Mouse (Mus musculus): ENCODE data around the gene Khdc1c. TPM values are rescaled to one million over a fixed set of nuclear protein-coding genes. Genes with fewer than 3 reads are reported as not detected.
A peak's percentile ranks its signal among the peaks of the same experiment; 100 is the strongest.
"Not testable (repeated sequence)": the region's sequence is repeated elsewhere in the genome, so short reads cannot be mapped to it uniquely, and the experiment has no call there.

The Khdc1c gene
- polyA plus RNA-seq, 1 experiment from 2014 or later = not detected

DNA sequence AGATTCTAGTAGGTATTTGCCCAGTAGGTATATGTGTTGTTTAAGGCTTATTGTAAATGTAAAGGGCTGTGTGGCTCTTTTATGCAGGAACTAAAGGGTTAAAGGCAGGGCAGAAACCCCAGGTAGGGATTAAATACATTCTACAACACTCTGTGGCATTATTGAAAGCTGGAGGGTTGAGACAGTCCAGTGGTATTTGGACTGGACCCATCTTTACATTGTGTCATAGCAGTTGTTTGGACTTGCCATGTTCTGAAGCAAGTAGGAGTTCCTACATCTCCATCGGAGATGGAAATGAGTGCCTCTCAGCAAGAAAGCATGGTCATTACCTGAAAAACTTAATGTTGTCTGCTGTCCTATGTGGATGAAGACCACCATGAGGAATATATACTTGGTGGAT is 27.4 kb upstream of the Khdc1c start:
- no peak overlapping the region for H3K9ac ChIP-seq (ENCODE audit: low read length)
- H3K27ac ChIP-seq (ENCODE audit: low read depth) = no peak overlapping the region
- H3K9me3 ChIP-seq (ENCODE audit: control insufficient read depth, low read length) = no peaks in the 10 kb centered on the region
- no peak overlapping the region for H3K4me3 ChIP-seq (ENCODE audit: low read depth, low read length)
- H3K4me2 ChIP-seq (ENCODE audit: low read length) = no peak overlapping the region
- no peak for DNase-seq (ENCODE audit: low spot score)
- no peaks in the 10 kb centered on the region for H3K4me1 ChIP-seq (replicated peaks; ENCODE audit: control insufficient read depth, insufficient read depth, low read length)
- H3K27me3 ChIP-seq (replicated peaks; ENCODE audit: control insufficient read depth, insufficient read depth, low read length) = no peaks in the 10 kb centered on the region
- ATAC-seq (replicated peaks; ENCODE audit: low FRiP score, low TSS enrichment, low read depth) = no peak
- H3K36me3 ChIP-seq (ENCODE audit: control insufficient read depth, insufficient read depth, low read length) = no peaks in the 10 kb centered on the region
- WGBS = 96% methylated on average over 1 of the region's 1 CpGs

GRCm38 (mm10) chr1:21344253-21344652 is 23.9 kb upstream of the Khdc1c start:
- Histone ChIP-seq H3K36me3 (ENCODE audit: control insufficient read depth, insufficient read depth, low read length) (no peaks in the 10 kb centered on the region), H3K4me2 (ENCODE audit: low read length) (no peak overlapping the region), H3K27me3 (replicated peaks; ENCODE audit: control insufficient read depth, insufficient read depth, low read length) (no peaks in the 10 kb centered on the region), H3K27ac (ENCODE audit: low read depth) (no peak overlapping the region), H3K9me3 (ENCODE audit: control insufficient read depth, low read length) (no peaks in the 10 kb centered on the region), H3K4me3 (ENCODE audit: low read depth, low read length) (no peak overlapping the region), H3K9ac (ENCODE audit: low read length) (no peak overlapping the region), H3K4me1 (replicated peaks; ENCODE audit: control insufficient read depth, insufficient read depth, low read length) (no peaks in the 10 kb centered on the region)
- DNase-seq (ENCODE audit: low spot score) (peak; percentile 54), ATAC-seq (replicated peaks; ENCODE audit: low FRiP score, low TSS enrichment, low read depth) (no peak)
- WGBS = 68% methylated on average over 4 of the region's 4 CpGs

DNA sequence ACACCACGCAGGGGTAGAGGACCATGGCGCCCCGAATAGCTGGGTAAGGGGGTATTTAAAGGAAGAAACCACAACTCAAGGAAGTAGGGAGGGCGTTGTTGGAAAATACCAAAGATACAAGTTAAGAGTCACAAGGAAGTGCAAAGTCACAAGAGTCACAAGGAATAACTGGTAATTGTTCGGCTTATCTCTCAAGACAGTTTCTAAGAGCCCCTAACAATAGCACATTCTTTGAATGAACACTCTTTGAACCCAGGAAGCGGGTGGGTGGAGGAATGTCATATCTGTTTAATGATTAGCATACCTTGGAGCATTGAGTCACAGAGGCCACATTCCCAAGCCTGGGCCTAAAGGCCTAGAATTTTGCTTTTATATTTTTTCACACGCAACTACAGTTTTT is 23.4 kb upstream of the Khdc1c start:
- H3K27ac ChIP-seq (ENCODE audit: low read depth); H3K9ac ChIP-seq (ENCODE audit: low read length); ATAC-seq (replicated peaks; ENCODE audit: low FRiP score, low TSS enrichment, low read depth); H3K4me3 ChIP-seq (ENCODE audit: low read depth, low read length); H3K36me3 ChIP-seq (ENCODE audit: control insufficient read depth, insufficient read depth, low read length); H3K4me2 ChIP-seq (ENCODE audit: low read length); H3K9me3 ChIP-seq (ENCODE audit: control insufficient read depth, low read length); H3K4me1 ChIP-seq (replicated peaks; ENCODE audit: control insufficient read depth, insufficient read depth, low read length); H3K27me3 ChIP-seq (replicated peaks; ENCODE audit: control insufficient read depth, insufficient read depth, low read length); DNase-seq (ENCODE audit: low spot score): not testable (repeated sequence)
- WGBS = 85% methylated on average over 7 of the region's 7 CpGs

DNA sequence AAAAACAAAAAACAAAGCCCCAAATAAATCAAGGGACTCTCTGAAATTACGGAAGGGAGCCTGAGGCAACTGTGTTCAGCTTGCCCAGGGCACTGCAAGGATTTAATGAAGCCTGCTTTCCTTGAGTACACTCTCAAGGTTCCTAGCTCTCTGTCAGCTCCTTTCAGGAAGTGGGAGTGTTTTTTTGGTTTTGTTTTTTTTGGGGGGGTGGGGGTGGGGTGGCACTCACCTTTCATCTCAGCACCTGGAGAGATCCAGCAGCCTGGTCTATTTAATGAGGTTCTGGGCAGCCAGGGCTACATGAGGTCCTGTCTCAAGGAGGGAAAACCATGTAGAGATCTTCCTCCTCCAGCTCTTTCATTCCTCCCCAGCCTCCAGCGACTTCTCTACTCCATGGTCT is 18.8 kb upstream of the Khdc1c start, which contains the start of gene Khdc1a:
Gene Khdc1a, plus strand, starts transcription at position 301 of the 400 bp plus-strand sequence.
- 85% methylated on average over 2 of the region's 2 CpGs for WGBS

DNA sequence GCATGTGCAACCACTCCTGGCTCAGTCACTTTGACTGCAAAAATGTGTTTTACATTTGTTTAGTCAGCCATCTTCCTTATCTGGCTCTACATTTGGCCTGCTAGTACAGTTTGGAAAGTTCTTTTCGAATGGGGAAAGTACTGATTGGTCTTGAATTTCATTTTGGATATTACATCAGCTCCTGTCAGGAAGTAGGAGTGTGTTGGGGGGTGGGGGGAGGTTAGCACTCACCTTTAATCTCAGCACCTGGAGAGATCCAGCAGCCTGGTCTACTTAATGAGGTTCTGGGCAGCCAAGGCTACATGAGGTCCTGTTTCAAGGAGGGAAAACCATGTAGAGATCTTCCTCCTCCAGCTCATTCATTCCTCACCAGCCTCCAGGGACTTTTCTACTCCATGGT is 15.1 kb downstream of the Khdc1c start, which contains the start of gene Khdc1b:
Gene Khdc1b, plus strand, starts transcription at position 301 of the 400 bp plus-strand sequence.
- DNase-seq (ENCODE audit: low spot score) (no peak), ATAC-seq (replicated peaks; ENCODE audit: low FRiP score, low TSS enrichment, low read depth) (no peak)
- Histone ChIP-seq H3K9me3 (ENCODE audit: control insufficient read depth, low read length) (no peaks in the 10 kb centered on the region), H3K4me2 (ENCODE audit: low read length) (no peak within 1 kb of the TSS), H3K36me3 (ENCODE audit: control insufficient read depth, insufficient read depth, low read length) (no peaks in the 10 kb centered on the region), H3K4me3 (ENCODE audit: low read depth, low read length) (no peak within 1 kb of the TSS), H3K9ac (ENCODE audit: low read length) (no peak within 1 kb of the TSS), H3K27ac (ENCODE audit: low read depth) (no peak within 1 kb of the TSS), H3K27me3 (replicated peaks; ENCODE audit: control insufficient read depth, insufficient read depth, low read length) (no peaks in the 10 kb centered on the region), H3K4me1 (replicated peaks; ENCODE audit: control insufficient read depth, insufficient read depth, low read length) (no peaks in the 10 kb centered on the region)
- 94% methylated on average over 1 of the region's 1 CpGs for WGBS

More for the DNA sequence above, 18.8 kb upstream of the Khdc1c start, which contains the start of gene Khdc1a:
- no peak within 1 kb of the TSS for H3K27ac ChIP-seq (ENCODE audit: low read depth)
- no peak within 1 kb of the TSS for H3K9ac ChIP-seq (ENCODE audit: low read length)
- ATAC-seq (replicated peaks; ENCODE audit: low FRiP score, low TSS enrichment, low read depth) = no peak
- H3K36me3 ChIP-seq (ENCODE audit: control insufficient read depth, insufficient read depth, low read length) = no peaks in the 10 kb centered on the region
- no peaks in the 10 kb centered on the region for H3K27me3 ChIP-seq (replicated peaks; ENCODE audit: control insufficient read depth, insufficient read depth, low read length)
- H3K4me3 ChIP-seq (ENCODE audit: low read depth, low read length) = no peak within 1 kb of the TSS
- no peaks in the 10 kb centered on the region for H3K4me1 ChIP-seq (replicated peaks; ENCODE audit: control insufficient read depth, insufficient read depth, low read length)
- H3K4me2 ChIP-seq (ENCODE audit: low read length) = no peak within 1 kb of the TSS
- H3K9me3 ChIP-seq (ENCODE audit: control insufficient read depth, low read length) = no peaks in the 10 kb centered on the region
- DNase-seq (ENCODE audit: low spot score) = no peak

DNA sequence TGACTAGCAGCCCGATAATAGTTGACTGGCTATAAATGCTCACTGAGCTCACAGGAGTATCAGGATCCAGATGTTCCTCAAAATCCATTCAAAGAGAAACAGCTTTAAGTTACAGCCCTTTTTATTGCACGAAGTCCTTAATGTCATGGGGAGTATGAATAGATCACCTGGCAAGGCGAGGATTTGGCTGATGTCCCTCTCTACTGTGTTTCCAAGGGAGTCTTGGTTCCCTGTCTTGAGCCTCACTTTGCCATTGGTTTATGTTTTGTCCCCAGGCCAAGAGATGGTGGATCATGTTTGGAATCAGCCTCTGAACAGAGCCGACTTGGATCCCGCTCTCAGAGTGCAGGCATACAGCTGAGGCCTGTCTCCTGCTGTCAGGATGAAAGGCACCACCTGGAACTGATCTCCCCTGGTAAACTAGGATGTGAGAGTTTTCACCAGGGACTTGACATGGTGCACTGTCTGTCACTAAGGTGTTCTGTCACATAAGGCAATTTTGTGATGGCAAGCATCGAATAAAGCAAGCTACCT is 23.1 kb downstream of the Khdc1c start:
- DNase-seq (ENCODE audit: low spot score) = no peak
- whole genome bisulfite sequencing = 60% methylated on average over 6 of the region's 6 CpGs
- ATAC-seq (replicated peaks; ENCODE audit: low FRiP score, low TSS enrichment, low read depth) = 0 out of 2 replicates have a peak, but pooled peaks have one; percentile 23

GRCm38 (mm10) chr1:21402804-21403203 is 34.7 kb downstream of the Khdc1c start:
- Histone ChIP-seq H3K9ac (ENCODE audit: low read length) (no peak overlapping the region), H3K36me3 (ENCODE audit: control insufficient read depth, insufficient read depth, low read length) (no peaks in the 10 kb centered on the region), H3K27ac (ENCODE audit: low read depth) (no peak overlapping the region), H3K9me3 (ENCODE audit: control insufficient read depth, low read length) (no peaks in the 10 kb centered on the region), H3K4me2 (ENCODE audit: low read length) (no peak overlapping the region), H3K4me1 (replicated peaks; ENCODE audit: control insufficient read depth, insufficient read depth, low read length) (no peaks in the 10 kb centered on the region), H3K27me3 (replicated peaks; ENCODE audit: control insufficient read depth, insufficient read depth, low read length) (no peaks in the 10 kb centered on the region), H3K4me3 (ENCODE audit: low read depth, low read length) (no peak overlapping the region)
- 79% methylated on average over 8 of the region's 8 CpGs for WGBS
- no peak for DNase-seq (ENCODE audit: low spot score)
- no peak for ATAC-seq (replicated peaks; ENCODE audit: low FRiP score, low TSS enrichment, low read depth)

More for the DNA sequence above, 23.1 kb downstream of the Khdc1c start:
- Histone ChIP-seq H3K4me1 (replicated peaks; ENCODE audit: control insufficient read depth, insufficient read depth, low read length) (no peaks in the 10 kb centered on the region), H3K9ac (ENCODE audit: low read length) (no peak overlapping the region), H3K27me3 (replicated peaks; ENCODE audit: control insufficient read depth, insufficient read depth, low read length) (no peaks in the 10 kb centered on the region), H3K27ac (ENCODE audit: low read depth) (no peak overlapping the region), H3K36me3 (ENCODE audit: control insufficient read depth, insufficient read depth, low read length) (no peaks in the 10 kb centered on the region), H3K4me2 (ENCODE audit: low read length) (no peak overlapping the region), H3K9me3 (ENCODE audit: control insufficient read depth, low read length) (no peaks in the 10 kb centered on the region), H3K4me3 (ENCODE audit: low read depth, low read length) (no peak overlapping the region)

GRCm38 (mm10) chr1:21407266-21407665 is 39.1 kb downstream of the Khdc1c start:
- H3K4me1 ChIP-seq (replicated peaks; ENCODE audit: control insufficient read depth, insufficient read depth, low read length) = no peaks in the 10 kb centered on the region
- no peak overlapping the region for H3K27ac ChIP-seq (ENCODE audit: low read depth)
- ATAC-seq (replicated peaks; ENCODE audit: low FRiP score, low TSS enrichment, low read depth) (no peak), DNase-seq (ENCODE audit: low spot score) (no peak)
- H3K4me3 ChIP-seq (ENCODE audit: low read depth, low read length) = no peak overlapping the region
- WGBS = 76% methylated on average over 2 of the region's 2 CpGs
- no peak overlapping the region for H3K4me2 ChIP-seq (ENCODE audit: low read length)
- no peaks in the 10 kb centered on the region for H3K36me3 ChIP-seq (ENCODE audit: control insufficient read depth, insufficient read depth, low read length)
- no peak overlapping the region for H3K9ac ChIP-seq (ENCODE audit: low read length)
- H3K27me3 ChIP-seq (replicated peaks; ENCODE audit: control insufficient read depth, insufficient read depth, low read length) = no peaks in the 10 kb centered on the region
- H3K9me3 ChIP-seq (ENCODE audit: control insufficient read depth, low read length) = no peaks in the 10 kb centered on the region

All from intestine, embryonic 14.5 days (tissue).